Mouse (Mus musculus): ENCODE results near the gene Tll1.

Gene Tll1

GRCm38 (mm10) chr8:64059867-64060266, 146.2 kb downstream of the Tll1 start:
- no peak for DNase-seq (ENCODE audit: low read depth, low spot score)

GRCm38 (mm10) chr8:64057571-64057970, 148.5 kb downstream of the Tll1 start:
- DNase-seq (ENCODE audit: low read depth, low spot score), result no peak

GRCm38 (mm10) chr8:64048556-64048955, 157.5 kb downstream of the Tll1 start:
- DNase-seq (ENCODE audit: low read depth, low spot score), result no peak

- DNase-seq (ENCODE audit: low read depth, low spot score), result no peak
Measured at GRCm38 (mm10) chr8:64047963-64048505, 158.0 kb downstream of the Tll1 start.

- no peak for DNase-seq (ENCODE audit: low read depth, low spot score)
Measured at GRCm38 (mm10) chr8:64041303-64041884, 164.7 kb downstream of the Tll1 start.

- no peak for DNase-seq (ENCODE audit: low read depth, low spot score)
Measured at GRCm38 (mm10) chr8:64030672-64031385, 175.2 kb downstream of the Tll1 start.

GRCm38 (mm10) chr8:64030081-64030480, 176.0 kb downstream of the Tll1 start:
- DNase-seq (ENCODE audit: low read depth, low spot score), result no peak

GRCm38 (mm10) chr8:64029525-64029924, 176.5 kb downstream of the Tll1 start:
- no peak for DNase-seq (ENCODE audit: low read depth, low spot score)

GRCm38 (mm10) chr8:64024359-64024758, 181.7 kb downstream of the Tll1 start:
- DNase-seq (ENCODE audit: low read depth, low spot score), result no peak

- DNase-seq (ENCODE audit: low read depth, low spot score), result peak; percentile 34
Measured at GRCm38 (mm10) chr8:64023579-64023978, 182.5 kb downstream of the Tll1 start.

- no peak for DNase-seq (ENCODE audit: low read depth, low spot score)
Measured at GRCm38 (mm10) chr8:64023027-64023426, 183.0 kb downstream of the Tll1 start.

- DNase-seq (ENCODE audit: low read depth, low spot score), result peak; percentile 9
Measured at GRCm38 (mm10) chr8:63970612-63971391, 235.3 kb downstream of the Tll1 start.
